Mouse (Mus musculus) hindlimb bud, embryonic 11.5 days (tissue): Measurements from ENCODE around the gene Capzb.

ENCODE experiments used
- DNase-seq: peaks from one replicate; pipeline ENCODE4 v3.0.0-alpha.2; 2012; ENCODE audit warnings: low read depth, low spot score; ENCODE audit errors: extremely low spot score

Capzb gene

DNA sequence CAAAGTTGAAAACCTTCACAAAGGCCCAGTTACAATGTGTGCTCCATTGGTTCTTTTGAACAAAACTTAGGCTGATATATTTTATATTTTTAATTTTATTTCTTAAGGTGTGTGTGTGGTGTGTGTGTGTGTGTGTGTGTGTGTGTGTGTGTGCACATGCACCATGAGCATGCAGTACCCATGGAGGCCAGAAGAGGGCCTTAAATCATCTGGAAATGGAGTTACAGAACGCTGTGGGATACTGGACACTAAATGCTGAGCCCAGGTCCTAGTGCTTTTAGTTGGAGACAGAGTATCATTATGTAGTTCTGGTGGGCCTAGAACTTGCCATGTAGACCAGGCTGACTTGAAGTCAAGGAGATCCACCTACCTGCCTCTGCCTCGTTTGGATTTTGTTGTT lies 13.5 kb upstream of the Capzb start:
- DNase-seq, result no peak

DNA sequence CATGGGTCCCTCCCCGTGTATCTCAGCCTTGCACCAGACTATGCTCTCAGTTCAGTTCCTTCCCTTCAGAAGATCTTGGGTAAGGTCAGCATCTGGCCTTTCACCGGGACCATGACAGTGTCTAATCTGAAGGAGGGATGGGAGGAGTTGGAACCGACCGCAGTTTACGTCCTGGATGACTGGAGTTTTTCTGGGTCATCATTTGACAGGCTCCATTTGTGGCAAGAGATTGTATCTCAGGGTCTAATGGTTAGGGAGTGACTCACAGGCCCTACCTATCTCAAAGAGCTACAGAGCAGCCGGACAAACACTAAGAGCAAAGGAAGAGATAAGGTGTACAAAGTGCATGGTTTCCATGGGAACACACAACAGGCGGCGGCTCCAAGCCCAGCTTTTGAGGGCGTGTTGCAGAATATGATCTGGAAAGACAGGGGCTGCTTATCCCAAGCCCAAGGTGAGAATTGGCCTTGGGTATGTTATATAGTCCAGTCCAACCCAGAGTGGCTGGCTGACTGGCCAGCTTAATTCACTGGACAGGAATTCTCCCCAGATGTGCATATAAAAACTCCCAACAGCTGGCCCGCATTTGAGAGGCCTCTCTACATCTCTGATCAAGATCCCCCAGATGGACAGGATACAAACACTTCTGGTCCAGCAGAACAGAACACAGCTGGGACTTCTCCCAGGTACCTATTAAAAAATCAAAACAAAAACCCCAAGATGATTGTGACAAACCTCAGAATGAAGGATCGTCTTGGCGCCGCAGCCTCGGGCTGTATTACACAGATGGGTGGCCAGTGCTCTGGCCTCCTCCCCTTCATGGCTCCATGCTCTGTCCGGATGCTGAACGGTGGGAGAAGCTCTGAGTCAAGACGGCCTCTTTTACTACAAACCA lies 12.7 kb upstream of the Capzb start:
- DNase-seq, result no peak

DNA sequence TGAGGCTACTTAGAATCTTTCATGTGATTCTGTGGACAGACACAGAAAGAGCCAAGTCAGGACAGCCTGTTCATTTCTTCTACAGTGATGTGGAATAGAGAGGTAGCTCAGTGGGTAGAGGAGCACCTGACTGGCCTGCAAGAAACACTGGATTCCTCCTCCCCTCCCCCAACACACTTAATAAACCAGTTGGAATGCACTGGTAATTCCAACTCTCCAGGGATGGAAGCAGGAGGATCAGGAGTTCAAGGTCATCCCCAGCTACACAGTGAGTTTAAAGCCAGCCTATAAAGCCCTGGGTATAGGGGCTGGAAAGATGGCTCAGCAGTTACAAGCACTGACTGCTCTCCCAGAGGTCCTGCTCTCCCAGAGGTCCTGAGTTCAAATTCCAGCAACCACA lies 10.2 kb upstream of the Capzb start:
- DNase-seq, result no peak

DNA sequence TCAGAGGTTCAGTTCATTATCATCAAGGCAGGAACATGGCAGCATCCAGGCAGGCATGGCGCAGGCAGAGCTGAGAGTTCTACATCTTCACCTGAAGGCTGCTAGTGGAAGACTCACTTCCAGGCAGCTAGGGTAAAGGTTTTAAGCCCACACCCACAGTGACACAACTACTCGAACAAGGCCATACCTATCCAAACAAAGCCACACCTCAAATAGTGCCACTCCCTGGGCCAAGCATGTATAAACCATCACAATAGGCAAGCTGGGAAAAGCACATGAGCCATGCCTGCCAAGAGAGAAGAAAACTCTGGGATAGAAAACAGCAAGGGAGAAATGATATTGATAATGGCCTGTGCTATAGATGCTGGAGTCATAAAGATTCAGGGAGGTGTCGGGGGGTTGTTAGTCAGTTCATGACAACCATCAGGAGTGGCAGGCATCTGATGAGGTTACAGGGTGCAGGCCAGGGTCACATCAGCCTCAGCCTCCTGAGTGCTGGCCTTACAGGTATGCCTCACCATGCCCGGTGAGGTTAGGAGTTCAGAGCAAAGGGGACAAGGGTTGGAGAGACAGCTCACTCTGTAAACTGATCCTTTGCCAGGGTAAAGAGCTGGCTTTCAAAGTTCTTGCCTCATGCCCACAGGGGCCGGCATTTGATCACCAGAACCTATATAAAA lies 6.8 kb upstream of the Capzb start:
- no peak for DNase-seq

DNA sequence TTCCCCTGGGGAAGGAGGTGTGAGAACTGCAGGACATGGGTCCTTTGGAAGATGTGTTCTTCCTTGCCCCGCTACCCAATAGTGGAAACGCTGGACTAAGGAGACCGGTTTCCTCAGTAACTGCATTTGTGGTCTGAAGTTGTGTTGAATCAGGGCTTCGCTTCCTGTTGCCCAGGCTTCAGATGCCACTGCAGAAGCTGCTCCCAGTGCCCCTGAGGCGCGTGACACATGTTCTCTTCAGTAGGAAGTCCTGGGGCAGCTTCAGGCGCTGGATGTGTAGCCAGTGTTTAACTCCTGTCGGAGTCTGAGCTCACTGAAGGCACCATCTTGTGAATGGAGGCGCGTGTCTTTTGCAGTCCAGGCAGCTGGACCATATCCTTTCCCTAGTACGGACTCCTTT lies 4.8 kb upstream of the Capzb start:
- no peak for DNase-seq

DNA sequence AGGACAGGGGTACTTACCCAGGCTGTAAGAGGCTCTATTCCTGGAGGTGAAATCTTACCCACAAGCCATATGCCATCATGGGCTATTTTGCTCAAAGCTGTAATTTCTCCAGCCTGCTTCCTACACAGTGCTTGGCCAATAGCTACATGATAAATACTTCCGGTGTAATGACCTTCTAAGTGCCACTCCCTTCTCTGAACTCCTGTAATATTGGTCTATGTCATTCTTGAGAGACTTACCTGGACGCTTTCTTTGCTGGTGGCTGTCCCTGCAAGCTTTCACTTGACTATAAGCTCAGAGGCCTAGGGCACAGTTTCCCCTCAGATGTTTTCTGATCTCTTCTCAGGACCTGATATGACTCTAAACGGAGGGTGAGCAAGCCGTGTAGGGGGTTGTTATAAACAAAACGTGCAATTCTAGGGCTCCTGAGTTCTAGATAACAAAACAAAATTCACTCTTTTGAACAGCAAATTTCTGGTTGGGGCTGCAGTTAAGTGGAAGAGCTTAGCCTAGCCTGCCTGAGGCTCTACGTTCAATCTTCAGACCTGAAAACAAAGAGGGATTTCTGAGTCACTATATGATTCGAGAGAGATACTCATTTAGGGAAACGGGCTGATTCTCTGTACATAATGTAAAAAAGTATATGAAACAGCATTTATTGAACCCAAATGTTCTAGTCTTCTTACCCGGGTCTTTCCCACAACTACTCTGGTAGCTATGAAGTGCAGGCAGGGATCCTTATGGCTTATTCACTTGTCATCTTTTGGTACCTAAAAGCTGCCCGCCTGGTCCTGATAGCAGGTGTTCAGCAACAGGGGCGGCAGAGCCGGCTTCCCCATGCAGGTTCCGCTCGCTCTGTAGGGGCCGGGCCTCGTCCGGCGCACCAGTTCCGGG lies 847 bp upstream of the Capzb start:
- no peak for DNase-seq

DNA sequence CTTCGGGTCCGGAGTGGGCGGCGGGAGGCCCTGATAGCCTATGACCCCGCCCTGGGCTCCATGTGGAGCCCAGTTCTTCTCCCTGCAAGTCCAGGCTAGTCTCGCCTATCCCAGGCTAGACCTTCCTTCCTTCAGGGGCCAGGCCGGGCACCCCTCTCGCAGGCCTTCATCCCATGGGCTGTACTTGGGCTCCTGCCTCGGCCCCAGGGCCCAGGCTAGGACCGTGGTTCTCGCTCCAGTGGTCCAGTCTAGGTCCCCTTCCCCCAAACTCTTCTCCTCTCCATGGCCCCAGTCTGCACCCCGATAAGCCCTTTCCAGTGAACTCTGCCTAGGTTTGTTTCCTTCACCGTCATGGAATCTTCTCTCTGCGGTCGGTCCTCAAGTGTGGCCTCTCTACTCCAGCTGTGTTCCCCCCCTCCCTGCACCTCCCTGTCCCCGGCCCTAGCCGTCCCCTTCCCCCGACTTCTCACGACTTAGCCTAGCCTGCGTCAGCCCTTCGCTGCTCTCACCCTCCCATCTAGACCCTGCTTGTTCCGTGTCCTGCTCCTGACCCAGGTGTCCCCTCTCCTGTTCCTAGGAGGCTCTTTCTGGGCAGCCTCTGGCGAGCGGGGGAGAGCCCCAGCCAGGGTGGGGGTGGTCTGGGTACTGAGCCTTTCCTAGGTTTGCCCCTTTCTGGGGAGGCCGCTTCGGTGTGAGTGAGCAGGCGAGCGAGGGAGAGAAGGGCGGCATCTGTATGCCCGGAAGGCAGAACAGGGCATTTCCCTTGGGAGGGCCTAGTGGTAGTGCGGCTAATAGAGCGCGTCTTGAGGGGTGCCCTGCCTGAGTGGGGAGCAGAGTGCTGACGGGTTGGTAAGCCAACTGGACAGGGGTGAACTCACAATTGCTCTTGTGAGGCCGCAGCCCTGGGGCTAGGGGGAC lies 736 bp downstream of the Capzb start:
- DNase-seq, result no peak

DNA sequence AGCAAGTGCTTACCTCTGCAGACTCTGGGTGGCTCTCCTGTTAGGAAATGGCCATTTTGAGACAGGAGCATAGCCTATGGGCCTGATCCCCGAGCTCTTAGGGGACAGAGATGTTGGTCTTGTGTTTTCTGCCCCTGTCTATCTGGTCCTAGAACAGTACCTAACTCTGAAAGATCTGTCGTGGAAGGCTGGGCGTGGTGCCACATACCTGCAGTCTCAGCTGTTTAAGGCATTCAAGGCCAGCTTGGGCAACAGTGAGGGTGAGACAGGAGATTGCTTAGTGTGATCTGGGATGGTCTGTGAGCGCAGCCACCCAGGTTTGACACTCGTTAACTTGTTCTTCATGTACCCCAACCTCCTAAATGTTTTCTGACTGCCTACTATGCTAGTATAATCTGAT lies 2.4 kb downstream of the Capzb start:
- no peak for DNase-seq

DNA sequence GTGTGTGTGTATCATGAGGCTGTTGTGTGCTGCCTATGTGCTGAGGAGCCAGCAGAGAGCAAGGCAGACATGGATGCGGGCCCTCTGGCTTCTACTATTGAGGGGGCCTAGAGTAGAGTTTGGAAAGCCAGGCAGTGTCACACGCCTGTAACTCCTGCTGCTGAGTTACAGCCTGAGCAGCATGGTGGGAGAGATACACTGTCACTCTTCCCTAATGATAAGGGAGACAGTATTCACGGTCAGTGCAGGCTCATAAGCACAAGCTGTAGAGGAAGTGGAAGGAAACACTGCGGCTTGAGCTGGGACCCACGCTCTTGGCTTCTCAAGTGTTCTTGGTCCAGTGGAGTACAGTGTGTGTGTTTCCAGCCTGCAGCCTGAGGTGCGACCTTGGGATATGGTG lies 3.8 kb downstream of the Capzb start:
- no peak for DNase-seq

DNA sequence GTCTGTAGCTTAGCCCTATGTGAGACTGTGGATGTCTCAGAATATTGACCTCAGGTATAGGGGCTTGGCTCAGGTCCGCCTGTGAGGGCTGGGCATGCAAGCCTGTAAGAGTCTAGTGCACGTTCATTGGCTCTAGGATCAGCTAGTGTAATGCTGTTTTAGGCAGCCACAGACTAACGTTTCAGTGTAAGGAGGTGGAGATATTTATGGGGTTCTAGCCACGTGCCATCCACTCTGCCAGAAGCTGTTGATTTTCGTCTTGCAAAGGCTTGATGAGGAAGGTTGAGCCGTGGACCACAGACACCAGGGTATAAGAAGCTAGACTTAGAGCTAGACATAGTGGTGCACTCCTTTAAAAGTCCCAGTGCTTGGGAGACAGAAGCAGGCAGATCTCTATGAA lies 4.2 kb downstream of the Capzb start:
- no peak for DNase-seq

DNA sequence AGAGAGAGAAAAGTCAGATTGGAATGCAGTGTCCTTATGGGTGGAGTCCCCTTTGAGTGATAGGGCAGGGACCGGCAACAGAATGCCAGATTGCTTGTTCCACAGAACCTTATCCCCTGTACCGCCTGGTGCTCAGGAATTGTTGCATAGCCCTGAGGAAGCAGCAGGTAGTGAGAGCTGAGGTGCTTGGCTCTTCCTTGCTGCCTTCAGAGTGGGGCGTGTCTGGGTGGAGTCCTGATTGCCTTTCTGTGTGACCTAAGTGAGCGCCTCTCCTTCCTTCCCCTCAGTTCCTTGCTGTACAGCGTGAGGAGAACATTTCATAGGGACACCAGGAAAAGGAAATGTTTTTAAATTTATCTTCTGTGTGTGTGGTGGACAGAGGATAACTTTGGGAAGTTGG lies 4.8 kb downstream of the Capzb start:
- no peak for DNase-seq

DNA sequence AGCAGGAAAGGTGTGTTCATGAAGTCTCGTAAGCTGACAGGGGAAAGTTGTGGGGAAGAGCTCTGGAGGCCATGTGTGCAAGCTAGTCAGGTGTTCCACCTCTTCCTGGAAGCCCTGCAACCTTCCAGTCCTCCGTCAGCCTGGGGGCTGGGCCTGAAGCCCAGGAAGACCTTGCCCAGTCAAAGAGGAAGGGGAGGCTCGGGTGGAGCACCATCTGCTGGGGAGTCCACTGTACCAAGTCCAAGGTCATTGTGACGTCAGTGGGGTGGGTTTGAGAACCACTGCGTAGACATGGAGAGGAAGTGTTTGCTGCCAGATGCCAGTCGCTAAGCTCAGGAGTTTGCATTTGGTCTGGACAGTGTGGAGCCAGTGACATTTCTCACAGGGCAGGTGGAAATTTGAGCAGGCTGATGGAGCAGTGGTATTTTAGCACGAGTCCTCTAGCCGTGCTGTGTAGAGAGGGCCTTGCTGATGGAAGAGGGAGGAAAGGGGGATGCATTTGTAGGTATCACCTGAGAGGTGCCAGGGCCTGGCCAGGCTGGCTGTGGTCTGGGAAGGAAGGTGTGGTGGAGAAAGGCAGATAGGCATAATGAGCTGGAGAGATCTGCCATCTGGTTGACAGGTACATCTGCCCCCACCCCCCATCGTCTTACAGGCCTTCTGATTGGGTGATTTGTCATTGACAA lies 5.4 kb downstream of the Capzb start:
- no peak for DNase-seq

DNA sequence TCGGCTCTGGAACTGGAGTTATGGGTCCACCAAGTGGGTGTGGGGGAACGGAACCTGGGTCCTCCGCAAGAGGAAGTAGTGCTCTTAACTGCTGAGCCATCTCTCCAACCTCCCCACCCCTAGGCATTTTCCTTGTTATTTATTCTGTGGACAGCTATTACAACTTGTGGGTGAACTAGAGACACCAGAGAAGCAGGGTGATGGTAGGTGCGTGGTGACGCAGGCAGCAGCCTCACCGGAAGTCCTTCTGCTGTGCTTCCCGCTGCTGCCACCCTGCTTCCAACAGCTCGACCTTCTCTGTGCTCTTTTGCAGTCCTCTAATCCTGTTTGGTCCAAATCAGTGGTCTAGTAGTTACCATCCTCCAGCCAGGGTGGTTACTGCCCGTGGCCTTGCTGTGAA lies 6.4 kb downstream of the Capzb start:
- no peak for DNase-seq

DNA sequence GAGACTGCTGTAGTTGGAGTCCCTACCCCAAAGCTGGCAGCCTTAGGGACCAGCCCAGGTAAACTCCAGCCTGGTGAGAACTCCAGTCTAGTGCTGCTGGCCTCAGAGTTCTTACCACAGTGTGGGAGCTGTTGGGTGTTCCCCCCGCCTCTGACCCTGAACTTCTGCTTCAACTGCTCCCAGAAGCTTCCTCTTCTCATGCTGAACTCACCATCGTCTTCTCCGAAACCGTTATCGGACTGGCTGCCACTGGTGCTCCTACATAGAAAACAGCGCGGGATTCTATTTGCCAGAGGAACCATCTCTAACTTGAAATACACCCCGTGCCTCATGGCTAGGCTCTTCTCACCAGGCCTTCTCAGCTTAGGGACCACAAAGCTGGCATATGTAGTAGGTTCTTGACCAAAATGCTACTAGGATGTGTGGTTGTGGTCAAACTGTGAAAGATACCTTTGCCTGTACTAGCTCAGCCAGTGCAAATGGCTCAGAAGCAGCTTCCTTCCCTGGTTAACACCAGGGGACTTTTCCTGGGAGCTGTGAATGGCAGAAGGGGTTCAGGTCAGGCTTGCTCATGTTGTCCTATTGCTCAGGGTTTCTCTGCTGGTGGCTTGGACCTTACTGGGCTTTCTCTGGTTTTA lies 7.1 kb downstream of the Capzb start:
- DNase-seq, result no peak

DNA sequence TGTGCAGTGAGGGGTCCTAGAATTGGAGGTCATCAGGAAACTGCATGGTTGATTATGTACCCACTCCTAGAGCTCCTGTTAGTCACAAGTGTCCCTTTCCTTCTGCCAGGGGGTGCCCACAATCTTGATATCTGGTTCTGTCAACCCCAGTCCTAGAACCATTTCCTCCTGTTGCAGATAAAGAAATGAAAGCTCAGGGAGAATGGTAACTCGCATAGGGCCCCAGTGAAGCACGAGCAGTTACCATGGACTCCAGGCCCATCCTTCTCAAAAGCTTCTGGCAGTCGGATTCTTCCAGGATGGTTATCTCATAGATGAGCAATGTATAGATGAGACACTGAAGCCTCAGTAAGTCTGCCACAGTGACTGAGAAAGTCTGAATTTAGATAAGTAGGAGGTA lies 8.2 kb downstream of the Capzb start:
- no peak for DNase-seq

DNA sequence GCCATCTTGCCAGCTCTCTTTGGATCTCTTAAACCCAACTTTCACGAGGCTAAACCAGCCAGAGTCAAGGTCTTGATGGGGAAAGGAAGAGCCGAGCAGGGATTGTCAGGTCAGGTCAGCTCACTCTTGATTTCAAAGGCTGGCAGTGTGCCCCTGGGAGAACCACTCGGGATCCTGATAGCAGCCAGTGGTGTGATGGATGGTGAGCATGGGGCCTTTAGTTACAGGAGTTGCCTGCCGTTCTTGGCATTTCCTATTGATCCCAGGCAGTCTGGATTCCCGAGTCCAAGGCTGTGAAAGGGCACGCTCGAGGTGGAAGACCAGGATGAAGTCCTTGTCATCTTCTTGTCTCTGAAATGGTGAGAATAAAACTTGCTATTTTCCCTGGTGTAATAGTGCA lies 9.9 kb downstream of the Capzb start:
- no peak for DNase-seq

DNA sequence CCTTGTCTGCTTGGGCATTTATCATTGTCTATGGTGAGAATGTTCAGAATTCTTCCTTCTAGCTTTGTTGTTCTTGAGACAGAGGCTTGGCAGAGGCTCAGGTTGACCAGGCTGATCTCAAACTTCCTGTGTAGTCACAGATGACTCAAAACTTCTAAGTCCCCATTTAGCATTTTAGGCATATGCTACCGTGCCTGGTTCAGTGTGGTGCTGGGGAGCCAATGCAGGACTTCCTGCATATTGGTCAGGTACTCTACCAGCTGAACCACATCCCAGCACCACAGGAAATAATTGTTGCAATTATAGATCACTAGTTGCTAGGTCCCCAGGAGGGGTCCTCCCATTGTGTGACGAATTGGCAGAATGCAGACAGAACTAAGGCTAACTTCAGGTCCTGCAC lies 10.7 kb downstream of the Capzb start:
- DNase-seq, result no peak

DNA sequence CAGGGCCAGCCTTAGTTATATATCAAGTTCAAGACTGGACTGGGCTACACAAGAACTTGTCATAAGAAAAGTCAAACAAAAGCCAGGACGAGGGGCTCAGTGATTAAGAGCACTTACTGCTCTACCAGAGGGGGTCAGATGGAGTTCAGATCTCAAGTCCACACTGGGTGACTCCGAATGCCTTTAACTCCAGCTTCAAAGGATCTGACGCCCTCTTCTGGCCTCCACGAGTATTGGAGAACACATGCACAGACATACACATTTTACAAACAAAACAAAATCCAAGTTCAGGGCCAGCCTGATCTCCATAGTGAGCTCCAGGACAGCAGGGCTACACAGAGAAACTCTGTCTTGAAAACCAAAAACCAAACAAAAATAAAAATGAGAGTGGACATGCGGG lies 13.1 kb downstream of the Capzb start:
- DNase-seq, result no peak

DNA sequence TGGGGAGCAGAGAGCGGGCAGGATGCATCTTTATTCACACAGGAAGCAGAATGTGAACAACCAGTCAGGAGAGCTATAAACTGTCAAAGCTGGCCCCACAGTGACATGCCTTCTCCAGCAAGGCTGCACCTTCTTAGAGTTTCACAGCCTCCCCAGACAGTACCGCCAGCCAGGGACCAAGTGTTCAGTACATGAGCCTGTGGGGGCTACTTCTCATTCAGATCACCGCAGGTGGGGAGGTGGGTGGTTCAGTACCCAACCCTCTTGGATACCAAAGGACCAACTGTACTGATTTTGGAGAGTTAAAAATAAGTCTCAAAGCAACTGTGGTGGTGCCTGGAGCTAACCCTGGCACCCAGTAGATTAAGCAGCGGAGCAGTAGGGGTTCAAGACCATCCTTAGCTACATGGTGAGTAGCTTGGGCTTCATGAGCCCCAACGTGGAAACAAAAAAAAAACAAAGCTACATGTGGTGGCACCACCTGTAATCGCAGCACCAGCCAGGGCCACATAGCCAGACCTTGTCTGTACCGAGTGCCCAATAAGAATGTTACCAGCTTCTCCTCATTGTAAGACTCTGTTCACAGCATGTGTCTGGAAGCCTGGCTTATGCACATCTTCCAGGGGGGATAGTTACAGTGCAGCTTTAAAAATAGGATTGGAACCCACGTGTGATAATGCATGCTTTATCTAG lies 13.8 kb downstream of the Capzb start:
- no peak for DNase-seq
